Mouse (Mus musculus): ENCODE results near the gene Cep131.

The Cep131 gene

DNA sequence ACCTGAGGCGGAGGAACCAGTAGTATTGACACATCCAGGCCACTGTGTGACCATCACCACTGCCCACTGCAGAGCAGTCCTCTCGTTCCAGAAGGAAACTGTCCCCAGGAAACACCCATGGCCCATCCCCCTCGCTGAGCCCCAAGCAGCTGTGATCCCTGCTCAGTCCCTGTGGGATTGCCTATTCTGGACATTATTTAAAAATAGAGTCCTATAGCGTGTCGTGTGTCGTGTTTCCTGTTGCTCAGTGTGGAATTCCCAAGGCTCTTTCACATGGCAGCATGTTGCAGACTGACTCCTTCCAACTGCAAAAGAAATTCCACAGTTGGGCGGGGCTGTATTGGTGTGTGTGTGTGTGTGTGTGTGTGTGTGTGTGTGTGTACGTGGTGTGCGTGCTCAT, 34.4 kb downstream of the Cep131 start:
- no peak for DNase-seq (ENCODE audit: extremely low spot score, low read depth, low spot score)

DNA sequence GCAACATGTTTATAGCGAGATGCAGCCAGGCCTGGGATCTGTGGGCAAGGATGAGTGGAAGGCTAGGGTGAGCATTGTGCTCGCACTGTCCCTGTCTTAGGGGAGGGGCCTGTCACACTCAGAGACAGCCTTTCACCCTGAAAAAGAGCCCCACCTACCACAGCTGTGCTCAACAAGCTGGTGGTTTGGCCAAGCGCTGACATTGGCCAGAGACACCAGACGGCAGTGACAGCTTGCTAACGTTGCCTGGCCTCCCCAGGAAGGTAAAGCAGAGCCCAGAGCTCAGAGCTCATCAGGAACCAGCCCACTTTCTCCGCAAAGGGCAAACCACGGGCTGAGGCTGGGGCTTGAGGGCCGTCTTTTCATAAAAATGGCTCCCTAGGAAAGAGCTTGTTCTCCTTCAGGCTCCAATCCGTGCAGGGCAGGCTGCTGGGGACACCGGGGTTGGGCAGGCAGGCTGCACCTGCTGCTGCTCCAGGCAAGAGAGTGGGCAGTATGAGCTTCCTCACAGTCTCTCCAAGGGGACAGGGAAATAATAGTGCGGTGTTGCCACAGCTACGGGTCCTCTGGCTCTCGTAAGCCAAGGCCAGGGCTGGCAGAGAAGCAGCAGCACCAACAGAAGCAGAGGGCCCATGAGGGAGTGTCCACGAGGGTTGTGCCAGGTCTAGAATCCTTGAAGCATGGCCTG, 35.4 kb downstream of the Cep131 start:
- no peak for DNase-seq (ENCODE audit: extremely low spot score, low read depth, low spot score)

DNA sequence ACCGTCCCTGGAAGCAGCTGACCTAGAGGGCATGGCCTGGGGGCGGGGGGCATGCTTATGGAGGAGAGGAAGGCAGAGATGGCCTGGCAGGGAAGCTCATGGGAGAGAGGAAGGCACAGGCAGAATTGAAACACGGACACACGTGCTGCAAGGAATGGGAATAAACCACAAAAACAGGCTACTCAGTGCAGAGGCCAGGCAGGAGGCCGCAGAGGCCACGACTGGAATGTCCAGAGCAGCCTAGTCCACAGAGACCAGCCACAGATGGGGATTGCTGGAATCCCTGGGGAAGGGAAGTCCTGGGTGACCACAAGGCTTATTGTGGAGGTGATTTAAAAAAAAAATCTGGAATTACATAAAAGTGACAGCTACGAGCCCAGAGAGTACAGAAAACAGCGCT, 37.6 kb downstream of the Cep131 start:
- DNase-seq (ENCODE audit: extremely low spot score, low read depth, low spot score), result no peak

DNA sequence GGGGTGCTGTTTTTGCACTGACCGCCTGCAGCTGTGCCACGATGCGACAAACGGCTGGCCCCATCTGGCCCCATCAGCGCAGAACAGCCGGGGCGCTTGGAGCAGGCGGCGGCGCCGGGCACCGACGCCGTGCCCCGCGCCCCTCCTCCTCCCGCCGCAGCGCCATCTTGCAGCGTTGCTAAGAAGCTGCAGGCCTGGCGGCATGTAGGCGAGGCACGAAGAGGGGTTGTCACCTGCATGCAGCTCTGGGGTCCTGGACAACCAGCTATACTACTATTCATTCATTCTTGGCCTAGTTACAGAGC, 38.4 kb downstream of the Cep131 start:
- no peak for DNase-seq (ENCODE audit: extremely low spot score, low read depth, low spot score)

DNA sequence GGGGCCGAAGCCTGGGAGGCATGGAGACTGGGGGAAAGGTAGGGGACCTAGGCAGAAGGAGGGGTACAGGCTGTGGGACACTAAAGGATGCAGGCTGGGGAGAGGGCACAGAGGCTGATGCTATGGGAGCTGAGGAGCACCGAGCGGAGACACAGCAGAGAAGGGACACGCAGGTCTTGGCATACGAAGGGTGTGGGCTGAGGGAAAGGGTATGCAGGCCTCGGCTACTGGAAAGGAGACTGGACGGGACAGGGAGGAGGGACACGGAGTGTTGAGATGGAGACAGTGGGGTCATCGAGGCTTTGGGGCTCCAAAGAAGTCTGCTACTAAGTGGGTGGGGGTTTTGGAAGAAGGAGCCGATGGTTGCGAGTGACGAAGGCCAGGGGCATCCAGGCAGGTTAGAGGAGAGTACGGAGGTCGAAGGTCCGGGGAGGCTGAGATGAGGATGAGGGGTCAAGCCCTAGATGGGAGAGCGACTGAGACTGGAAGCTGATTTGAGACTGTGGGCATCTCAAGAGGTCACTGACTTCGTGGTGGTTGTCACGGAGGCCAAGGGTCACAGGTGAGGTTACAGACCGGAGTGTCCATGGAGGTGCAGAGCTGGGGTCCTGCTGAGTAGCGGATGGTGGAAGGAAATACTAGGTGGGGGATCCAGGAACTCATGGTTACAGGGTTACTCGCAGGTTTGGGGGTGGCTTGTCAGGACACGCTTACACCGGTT, 38.9 kb downstream of the Cep131 start:
- no peak for DNase-seq (ENCODE audit: extremely low spot score, low read depth, low spot score)

DNA sequence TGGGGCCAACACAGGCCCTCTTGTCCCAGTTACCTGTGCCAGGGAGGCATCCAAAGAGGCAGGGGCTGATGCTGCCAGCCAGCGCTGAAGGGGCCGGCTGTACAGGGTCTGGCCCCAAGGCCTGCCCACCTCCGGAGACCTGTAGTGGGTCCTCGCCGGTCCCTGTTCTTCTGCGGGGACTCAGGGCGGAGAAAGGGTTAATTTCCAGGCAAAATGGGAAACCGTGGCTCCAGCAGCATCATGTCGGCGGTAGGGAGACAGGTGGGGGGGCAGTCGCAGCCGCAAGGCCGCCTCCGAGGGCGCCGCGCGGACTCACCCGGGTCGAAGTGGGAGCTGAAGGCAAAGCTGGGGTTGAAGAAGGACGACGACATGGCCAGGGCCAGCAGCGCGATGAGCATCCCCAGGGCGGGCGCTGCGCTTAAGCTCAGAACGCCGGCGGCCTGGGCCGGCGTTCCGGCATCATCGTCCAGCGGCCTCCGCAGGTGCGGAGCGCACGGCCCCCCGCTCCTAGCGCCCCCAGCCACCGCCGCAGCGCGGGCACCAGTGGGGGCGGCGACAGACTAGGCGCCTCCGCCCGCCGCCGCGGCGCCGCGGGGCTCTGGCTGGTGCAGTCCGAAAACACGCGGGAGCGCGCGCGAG, 40.0 kb downstream of the Cep131 start, which contains the start of gene Aatk:
Gene Aatk, minus strand, starts transcription at position 615 of the 639 bp plus-strand sequence.
- DNase-seq (ENCODE audit: extremely low spot score, low read depth, low spot score), result no peak

DNA sequence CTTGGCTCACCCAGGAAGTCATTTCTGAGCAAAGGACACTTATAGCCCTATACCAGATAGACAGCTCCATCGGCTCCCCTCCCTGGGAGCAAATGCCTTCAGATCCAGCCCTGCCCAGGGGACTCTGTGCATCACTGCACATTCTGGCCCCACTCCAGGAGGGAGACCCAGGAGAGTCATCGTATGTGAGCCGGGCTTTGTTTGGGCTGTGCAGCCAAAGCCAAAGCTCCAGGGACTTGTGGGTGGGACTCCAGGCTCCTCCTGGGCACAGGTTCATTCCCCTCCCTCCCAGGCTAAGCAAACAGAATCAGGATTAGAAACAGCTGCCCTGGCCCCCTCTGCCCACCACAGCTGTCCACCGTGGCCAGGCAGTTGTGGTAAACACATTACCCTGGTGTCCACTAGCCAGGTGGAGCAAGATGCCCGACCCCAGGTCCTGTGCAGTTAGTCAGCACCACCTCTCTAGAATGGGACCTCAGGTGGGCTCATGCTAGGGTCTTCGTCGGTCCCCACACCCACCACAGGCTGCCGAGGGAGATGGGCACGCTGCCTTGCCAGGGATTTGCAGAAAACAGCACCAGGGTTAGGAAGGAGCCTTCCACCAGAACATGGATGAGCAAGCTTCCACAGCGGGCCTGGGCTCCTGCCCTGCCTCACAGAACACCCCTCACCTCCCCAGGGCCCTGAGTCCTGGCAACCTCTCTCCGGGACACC, 40.6 kb downstream of the Cep131 start:
- DNase-seq (ENCODE audit: extremely low spot score, low read depth, low spot score), result no peak

DNA sequence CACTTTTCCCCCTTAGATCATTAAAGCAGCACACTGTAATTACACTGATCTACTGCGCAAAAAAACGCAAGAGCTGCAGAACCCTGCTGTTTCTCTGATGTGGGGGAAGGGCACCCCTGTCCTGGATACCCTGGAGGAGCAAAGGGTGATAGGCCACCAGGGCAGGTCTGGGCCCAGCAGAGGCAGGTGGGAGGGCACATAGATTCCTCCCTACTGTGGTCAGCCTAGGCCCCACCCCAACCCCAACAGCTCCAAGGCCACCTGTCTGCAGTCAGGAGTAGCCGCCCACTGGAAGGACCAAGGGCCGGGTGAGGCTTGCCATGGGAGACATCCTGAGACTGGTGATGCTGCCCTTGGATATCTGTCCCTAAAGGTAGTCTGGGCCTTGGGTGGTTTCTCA, 41.3 kb downstream of the Cep131 start:
- no peak for DNase-seq (ENCODE audit: extremely low spot score, low read depth, low spot score)

DNA sequence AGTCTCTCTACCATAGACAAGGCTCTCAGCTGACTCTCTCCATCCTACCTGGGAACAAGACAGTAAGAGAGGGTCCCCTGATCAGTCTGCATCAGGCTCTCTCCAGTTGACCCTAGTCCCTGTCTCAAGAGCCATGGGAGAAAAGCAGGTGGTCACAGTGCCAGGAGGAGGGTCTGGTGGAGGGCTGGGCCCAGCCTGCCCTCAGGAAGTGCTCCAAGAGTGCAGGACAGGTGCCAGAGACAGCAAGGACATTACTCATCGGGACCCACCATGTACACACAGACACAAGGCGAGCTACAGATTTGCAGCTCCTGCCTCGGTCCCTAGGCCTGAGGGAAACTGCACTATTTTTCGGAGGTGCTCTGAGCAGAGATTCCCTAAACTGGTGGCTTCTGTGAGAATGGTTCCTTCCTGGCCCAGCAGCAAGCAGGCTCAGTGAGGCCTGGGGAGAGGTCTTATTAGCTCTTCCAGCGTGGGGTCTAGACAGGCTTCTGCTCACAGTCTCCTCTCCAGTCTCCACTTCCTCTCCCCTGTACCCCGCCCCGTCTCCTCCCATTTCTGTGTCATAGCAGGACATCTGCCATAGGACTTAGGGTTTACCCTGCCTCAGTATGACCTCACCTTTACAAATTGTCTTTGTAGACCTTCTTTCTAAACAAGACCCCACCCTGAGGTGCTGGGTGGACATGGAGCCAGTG, 44.3 kb downstream of the Cep131 start:
- DNase-seq (ENCODE audit: extremely low spot score, low read depth, low spot score), result no peak

DNA sequence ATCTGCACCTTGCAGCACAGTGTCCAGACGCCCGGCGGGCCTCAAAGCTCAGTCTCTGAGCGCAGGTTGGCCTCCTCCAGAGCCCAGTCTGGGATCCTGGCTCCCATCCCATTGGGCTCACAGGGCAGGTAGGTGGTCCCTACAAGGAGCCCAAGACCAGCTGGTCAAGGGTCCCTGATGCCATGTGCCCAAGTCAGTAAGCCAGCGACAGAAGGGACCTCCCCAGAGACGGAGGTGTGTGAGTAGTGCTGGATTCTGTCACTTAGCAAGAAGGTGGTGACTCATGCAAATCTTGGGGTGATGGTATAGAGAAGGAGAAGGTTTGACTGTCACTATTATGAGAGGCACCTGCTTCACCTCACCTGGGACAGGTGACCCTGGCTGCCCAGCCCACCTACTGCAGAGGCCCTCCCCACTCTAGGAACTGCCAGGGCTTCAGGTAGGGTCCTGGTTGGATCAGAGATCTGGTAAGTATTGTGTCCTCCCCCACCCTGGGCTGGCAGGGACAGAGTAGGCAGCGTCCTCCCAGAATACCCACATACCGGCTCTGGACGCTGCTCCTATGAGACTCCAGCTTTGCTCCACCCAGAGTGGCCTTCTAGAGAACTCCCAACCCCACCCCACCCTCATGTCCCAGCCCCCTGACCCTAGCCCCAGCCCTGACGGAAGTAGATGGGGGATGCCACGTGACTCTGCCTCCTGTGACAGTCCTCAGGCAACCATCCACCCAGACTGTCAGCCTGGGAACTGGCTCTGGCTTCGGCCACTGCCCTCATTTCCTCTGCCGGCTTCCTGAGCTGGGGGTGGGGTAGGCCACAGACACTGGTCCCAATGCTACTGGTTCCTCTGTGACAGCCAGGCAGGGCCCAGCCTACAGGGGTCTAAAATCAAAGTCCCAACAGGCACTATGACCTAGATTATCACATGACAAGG, 45.2 kb downstream of the Cep131 start:
- no peak for DNase-seq (ENCODE audit: extremely low spot score, low read depth, low spot score)

DNA sequence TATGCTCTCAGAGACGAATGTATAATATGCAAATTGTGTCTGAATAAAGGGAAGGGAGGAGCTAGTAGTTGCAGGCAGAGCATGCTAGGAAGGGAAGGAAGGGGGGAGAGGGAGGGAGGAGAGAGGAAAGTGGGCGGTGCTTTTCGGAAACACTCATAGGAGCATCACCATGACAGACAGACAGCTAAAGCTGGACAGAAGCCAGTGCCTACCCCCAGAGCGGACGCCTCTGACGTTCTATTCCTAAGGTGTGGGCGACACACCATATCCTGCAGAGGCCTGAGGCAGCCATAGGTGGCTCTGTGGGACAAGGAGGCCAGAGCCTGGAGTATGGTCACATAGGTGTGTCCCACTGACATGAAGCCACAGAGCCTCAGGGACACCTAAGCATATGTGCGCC, 46.2 kb downstream of the Cep131 start:
- no peak for DNase-seq (ENCODE audit: extremely low spot score, low read depth, low spot score)

DNA sequence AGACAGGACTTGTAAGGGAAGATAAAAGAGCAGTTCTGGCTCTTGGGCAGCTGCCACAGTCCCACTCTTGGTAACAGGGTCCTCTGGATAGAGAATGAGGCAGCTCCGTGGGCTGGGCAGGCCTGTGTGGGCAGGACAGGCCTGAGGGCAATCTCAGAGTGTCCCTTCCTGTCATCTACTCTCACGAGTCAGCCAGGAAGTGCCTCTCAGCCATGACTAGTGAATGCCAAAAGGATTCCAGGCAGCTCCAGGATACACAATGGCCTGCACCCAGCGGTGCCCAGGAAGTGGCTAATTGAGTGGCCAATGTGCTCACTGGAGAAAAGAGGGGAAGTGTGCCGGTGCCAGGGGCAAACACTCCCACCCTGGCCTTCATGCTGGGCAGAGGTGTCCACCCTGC, 47.0 kb downstream of the Cep131 start:
- no peak for DNase-seq (ENCODE audit: extremely low spot score, low read depth, low spot score)

DNA sequence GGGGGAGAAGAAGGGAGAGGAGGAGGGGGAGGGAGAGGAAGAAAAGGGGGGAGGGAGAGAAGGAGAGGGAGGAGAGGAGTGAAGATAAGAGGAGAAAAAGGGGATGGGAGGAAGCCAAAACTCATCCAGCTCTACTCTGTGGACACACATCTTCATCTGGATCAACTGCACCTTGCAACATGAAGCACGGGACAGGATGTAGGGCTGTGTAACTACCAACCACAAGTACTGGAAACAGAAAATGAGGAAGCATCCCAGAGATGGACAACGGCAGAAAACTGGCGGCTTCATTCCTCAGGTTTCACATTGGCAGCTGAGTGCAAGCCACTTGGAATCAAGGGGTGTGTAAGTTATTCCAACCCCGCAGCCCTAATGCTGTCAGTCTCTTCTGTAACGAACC, 51.9 kb downstream of the Cep131 start:
- DNase-seq (ENCODE audit: extremely low spot score, low read depth, low spot score), result no peak

DNA sequence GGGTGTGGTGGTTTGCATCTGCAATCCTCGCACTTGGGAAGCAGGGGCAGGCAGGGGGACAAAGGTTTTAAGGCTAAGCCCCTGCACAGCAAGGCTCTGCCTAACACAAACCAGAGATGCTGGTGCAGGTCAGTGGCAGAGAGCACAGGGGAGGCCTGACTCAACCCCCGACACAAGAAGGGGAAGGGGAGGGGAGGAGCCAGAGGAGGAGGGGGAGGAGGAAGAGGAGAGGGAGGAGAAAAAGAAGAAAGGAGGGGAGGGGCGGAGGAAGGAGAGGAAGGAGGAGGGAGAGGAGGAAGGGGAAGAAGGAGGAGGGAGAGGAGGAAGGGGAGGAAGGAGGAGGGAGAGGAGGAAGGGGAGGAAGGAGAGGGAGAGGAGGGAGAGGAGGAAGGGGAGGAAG, 52.3 kb downstream of the Cep131 start:
- DNase-seq (ENCODE audit: extremely low spot score, low read depth, low spot score), result no peak

DNA sequence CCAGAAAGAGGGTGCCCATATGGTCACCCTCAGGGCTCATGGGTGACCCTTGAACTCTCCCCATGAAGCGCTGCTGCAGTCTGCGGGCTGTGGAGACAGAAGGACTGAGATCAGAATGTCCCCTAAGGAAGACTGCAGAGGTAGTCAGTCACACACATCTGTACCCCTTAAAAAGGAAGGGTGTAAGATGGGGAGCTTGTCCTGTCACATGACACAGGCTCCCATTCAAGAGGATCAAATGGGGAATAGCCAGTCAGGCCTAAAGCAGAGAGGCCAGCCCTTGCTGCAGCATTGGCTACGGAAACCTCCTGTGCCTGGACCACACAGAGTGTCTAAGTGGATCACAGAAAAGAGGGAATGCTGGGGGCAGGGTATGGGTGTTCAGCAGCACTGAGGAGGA, 53.2 kb downstream of the Cep131 start:
- DNase-seq (ENCODE audit: extremely low spot score, low read depth, low spot score), result no peak

DNA sequence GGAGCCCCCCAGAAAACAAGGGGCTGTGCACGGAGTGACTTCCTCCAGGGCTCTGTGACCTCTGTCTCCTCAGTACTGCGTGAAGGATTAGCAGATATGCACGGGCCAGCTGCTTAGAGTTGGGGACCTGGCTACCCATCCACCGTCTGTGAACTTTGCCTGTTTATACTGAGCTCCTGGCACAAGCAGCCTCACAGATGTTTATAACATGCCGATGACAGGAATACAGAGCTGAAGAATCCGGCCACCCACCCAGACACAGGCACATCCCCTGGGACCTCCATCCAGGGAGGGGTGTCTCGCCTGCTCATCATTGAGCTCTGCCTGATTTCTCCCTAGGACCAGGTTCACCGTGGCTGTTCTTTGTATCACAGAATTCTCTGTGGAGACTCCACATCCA, 54.6 kb downstream of the Cep131 start:
- no peak for DNase-seq (ENCODE audit: extremely low spot score, low read depth, low spot score)

DNA sequence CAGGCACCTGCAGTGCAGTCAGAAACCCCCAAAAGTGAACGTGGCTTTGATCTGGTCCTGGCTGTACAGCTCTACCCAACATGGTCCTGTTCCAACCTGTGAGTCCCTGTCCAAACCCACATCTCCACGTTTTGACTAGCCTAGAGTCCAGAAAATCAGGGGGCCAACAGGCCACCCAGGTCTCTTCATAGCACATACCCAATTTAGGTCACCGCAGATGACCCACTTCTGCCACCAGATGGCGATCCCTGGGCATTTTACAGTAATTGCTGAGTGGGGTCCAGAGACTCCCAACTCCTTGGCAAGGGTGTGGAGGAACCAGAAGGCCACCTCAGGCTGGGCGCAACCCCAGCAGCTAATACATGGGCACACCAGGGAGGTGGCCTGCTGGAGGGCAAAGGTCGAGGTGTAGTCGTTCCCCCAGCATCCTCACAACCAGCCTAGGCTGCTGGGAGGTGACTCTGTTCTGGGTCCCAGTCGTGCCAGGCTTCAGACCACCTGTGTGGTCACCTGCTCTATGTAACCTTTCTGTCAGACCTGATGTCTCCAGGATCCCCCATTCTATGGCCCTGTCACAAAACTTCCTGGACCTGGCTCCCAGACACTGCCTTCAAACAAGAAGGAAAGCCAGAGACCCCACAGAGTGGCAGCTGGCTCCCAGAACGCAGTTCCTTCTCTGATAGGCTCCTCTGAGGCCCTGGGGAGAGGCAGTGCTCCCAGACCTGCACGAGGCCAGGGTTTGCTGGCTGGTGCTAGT, 56.3 kb downstream of the Cep131 start:
- peak; percentile 28 for DNase-seq (ENCODE audit: extremely low spot score, low read depth, low spot score)

DNA sequence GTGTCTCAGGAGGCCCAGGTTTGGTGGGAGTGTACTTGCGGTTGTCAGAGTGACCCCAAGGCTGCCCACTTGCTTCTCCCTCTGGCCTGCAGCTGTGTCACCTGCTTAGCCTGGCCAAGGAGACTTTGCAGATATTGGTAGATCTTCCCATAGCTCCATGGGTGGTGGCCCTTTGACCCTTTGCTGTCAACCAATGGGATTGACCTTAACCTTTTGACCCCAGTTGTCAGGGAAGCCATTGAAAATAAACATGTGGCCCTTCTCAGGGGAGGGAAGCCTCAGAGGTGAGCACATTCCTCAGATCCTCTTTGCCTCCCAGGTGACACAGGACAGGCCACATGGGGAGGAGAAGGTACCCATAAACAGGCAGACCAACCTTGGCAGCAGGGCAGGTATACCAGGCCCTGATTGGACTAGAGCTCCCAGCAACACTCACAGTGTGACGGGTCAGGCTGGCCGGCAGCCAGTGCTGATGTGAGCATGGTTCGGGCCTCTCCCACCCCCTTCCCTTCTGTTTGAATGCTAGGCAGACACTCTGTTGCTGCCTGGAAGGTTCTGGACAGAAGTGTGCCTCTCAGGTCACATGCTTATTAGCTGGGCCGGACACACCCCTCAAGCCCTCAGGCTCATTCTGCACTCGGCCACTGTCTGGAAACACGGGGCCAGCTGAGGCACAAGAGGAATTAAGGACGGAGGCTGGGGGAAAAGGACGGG, 57.0 kb downstream of the Cep131 start:
- no peak for DNase-seq (ENCODE audit: extremely low spot score, low read depth, low spot score)

Data from hindlimb bud, embryonic 11.5 days (tissue).